Mouse (Mus musculus): ENCODE data around the gene Krt42.

DNA sequence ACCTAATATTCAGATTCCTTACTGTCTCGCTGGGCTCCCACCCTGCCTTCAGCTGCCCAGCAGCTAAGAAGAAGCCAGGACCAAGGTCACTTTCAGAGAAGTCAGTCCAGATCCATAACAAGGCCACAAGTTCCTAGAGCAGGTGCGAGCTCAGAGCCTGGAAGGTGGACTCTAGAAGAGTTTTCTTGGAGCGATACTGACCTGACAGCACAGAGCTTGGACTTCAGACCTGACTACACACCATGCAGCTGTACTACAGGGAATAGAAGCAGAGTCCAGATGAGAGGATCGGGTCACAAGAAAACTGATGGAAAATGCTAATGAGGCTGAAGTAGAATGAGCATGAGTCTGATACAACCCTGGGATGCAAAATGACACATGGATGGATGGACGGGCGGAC lies 43.8 kb upstream of the Krt42 start:
- no peak for TF ChIP-seq CTCF (IDR thresholded peaks at IDR 0.05; ENCODE audit: low read depth, low read length)
- TF ChIP-seq POLR2A (IDR thresholded peaks at IDR 0.05; ENCODE audit: extremely low read depth, insufficient read depth, low read length): no peak

All from liver, adult 2 months (tissue).